Mouse (Mus musculus) forebrain, postnatal 0 days (tissue): Measurements from ENCODE around the gene Cubn. TPM values are rescaled to one million over a fixed set of nuclear protein-coding genes. Genes with fewer than 3 reads are reported as not detected.
A peak's percentile ranks its signal among the peaks of the same experiment; 100 is the strongest.

Experiments
- ATAC-seq: fragments of 200-750 bp; cut with Nextera tagmentation; 2 replicates; pipeline ENCODE4 v1.8.0; 2017; ENCODE audit warnings: mild to moderate bottlenecking, moderate library complexity
- DNase-seq: peaks from one replicate; pipeline ENCODE4 v3.0.0-alpha.2; 2015
- H3K27ac ChIP-seq: fragments of 300-500 bp; sonication (generic); 2 replicates; pipeline ENCODE4 v1.5.1; 2014; ENCODE audit warnings: low read depth, mild to moderate bottlenecking, antibody characterized with exemption, low read length, moderate library complexity, mixed read lengths
- H3K27me3 ChIP-seq: fragments of 300-500 bp; sonication (generic); 2 replicates; pipeline ENCODE4 v1.6.1; 2014; ENCODE audit warnings: mild to moderate bottlenecking, low read length, mixed read lengths; ENCODE audit not compliant: insufficient read depth
- H3K36me3 ChIP-seq: fragments of 300-500 bp; sonication (generic); 2 replicates; pipeline ENCODE4 v1.6.1; 2014; ENCODE audit warnings: mild to moderate bottlenecking, moderate library complexity; ENCODE audit not compliant: insufficient read depth
- H3K4me1 ChIP-seq: fragments of 300-500 bp; sonication (generic); 2 replicates; pipeline ENCODE4 v1.6.1; 2014; ENCODE audit warnings: antibody characterized with exemption; ENCODE audit not compliant: insufficient read depth
- H3K4me2 ChIP-seq: fragments of 300-500 bp; sonication (generic); 2 replicates; pipeline ENCODE4 v1.6.1; 2014; ENCODE audit warnings: low read depth, mild to moderate bottlenecking, moderate library complexity
- H3K4me3 ChIP-seq: fragments of 300-500 bp; sonication (generic); 2 replicates; pipeline ENCODE4 v1.5.1; 2014; ENCODE audit warnings: low read depth, low read length, mixed read lengths
- H3K9ac ChIP-seq: fragments of 300-500 bp; sonication (generic); 2 replicates; pipeline ENCODE4 v1.6.1; 2014; ENCODE audit warnings: mild to moderate bottlenecking
- H3K9me3 ChIP-seq: fragments of 300-500 bp; sonication (generic); 2 replicates; pipeline ENCODE4 v1.6.1; 2016; ENCODE audit warnings: low read length
- CTCF ChIP-seq: sonication (generic); IDR thresholded peaks from 2 replicates; pipeline ENCODE4 v1.5.1; 2016; ENCODE audit warnings: antibody characterized with exemption, control low read depth, low read depth
- WGBS: fragments of 180-500 bp; shearing (Covaris S2); extraction: QIAGEN DNeasy Blood & Tissue Kit; methylation state at CpG from one replicate; pipeline ENCODE4 v1.1.7; 2014; 5-methylcytosine and 5-hydroxymethylcytosine counted together
- polyA plus RNA-seq: library from polyadenylated mRNA; unstranded; fragments of >200 nt; fragmentation: Nextera tagmentation; extraction: Ambion mirVana; gene quantifications from 2 replicates; pipeline ENCODE4 v1.2.1, GENCODE M21; 2015
- total RNA-seq: library from RNA; depleted of rRNA; stranded (reverse); fragments of >200 nt; gene quantifications from 2 replicates; pipeline ENCODE4 v1.2.3, GENCODE M21; 2014

The Cubn gene
- total and polyA plus RNA-seq, 2 experiments from 2014 or later = 0.25 to 1.1 TPM

- Histone ChIP-seq H3K4me3 (no peak overlapping the region), H3K9me3 (no peaks in the 10 kb centered on the region), H3K27me3 (no peaks in the 10 kb centered on the region), H3K4me2 (no peak overlapping the region), H3K27ac (peak overlapping the region; percentile 29; the same call in 1 of the 2 replicates), H3K36me3 (no peaks in the 10 kb centered on the region), H3K4me1 (peaks cover 3% of the 10 kb centered on the region; the same call in 1 of the 2 replicates), H3K9ac (no peak overlapping the region)
- DNase-seq = peak; percentile 11
- ATAC-seq = peak; percentile 36; the same call in 1 of the 2 replicates
- 9% methylated on average over 4 of the region's 4 CpGs for WGBS
- TF ChIP-seq CTCF = no peak
Observed at GRCm38 (mm10) chr2:13398551-13398950, 93.1 kb downstream of the Cubn start.

- ATAC-seq (no peak), DNase-seq (peak; percentile 25)
- no peak overlapping the region for H3K27ac ChIP-seq
- no peaks in the 10 kb centered on the region for H3K9me3 ChIP-seq
- no peaks in the 10 kb centered on the region for H3K36me3 ChIP-seq
- WGBS = 14% methylated on average over 3 of the region's 3 CpGs
- no peak overlapping the region for H3K9ac ChIP-seq
- no peak overlapping the region for H3K4me3 ChIP-seq
- no peaks in the 10 kb centered on the region for H3K27me3 ChIP-seq
- peaks cover 3% of the 10 kb centered on the region; the same call in 1 of the 2 replicates for H3K4me1 ChIP-seq
- TF ChIP-seq CTCF = no peak
- no peak overlapping the region for H3K4me2 ChIP-seq
Observed at GRCm38 (mm10) chr2:13396124-13396540, 95.5 kb downstream of the Cubn start.

GRCm38 (mm10) chr2:13391018-13391417 is 100.6 kb downstream of the Cubn start:
- Histone ChIP-seq H3K4me3 (no peak overlapping the region), H3K4me2 (no peak overlapping the region), H3K27ac (no peak overlapping the region), H3K9ac (no peak overlapping the region), H3K9me3 (no peaks in the 10 kb centered on the region), H3K27me3 (no peaks in the 10 kb centered on the region), H3K4me1 (no peaks in the 10 kb centered on the region; the same call in 1 of the 2 replicates), H3K36me3 (no peaks in the 10 kb centered on the region)
- no peak for ATAC-seq
- WGBS = 59% methylated on average over 3 of the region's 3 CpGs
- TF ChIP-seq CTCF = no peak
- DNase-seq = no peak

- TF ChIP-seq CTCF = no peak
- Histone ChIP-seq H3K9me3 (no peaks in the 10 kb centered on the region), H3K9ac (no peak overlapping the region), H3K4me2 (no peak overlapping the region), H3K27ac (0 out of 2 replicates have a peak overlapping the region, but pooled peaks have one; percentile 1), H3K36me3 (no peaks in the 10 kb centered on the region), H3K4me3 (no peak overlapping the region), H3K4me1 (0 out of 2 replicates have a peak, but pooled peaks cover 3% of the 10 kb centered on the region), H3K27me3 (no peaks in the 10 kb centered on the region)
- no peak for DNase-seq
- ATAC-seq = no peak
- WGBS = 53% methylated on average over 5 of the region's 5 CpGs
Observed at GRCm38 (mm10) chr2:13386631-13387030, 105.0 kb downstream of the Cubn start.

GRCm38 (mm10) chr2:13385542-13386345 is 105.9 kb downstream of the Cubn start:
- Histone ChIP-seq H3K4me1 (0 out of 2 replicates have a peak, but pooled peaks cover 3% of the 10 kb centered on the region), H3K4me2 (no peak overlapping the region), H3K36me3 (no peaks in the 10 kb centered on the region), H3K9ac (no peak overlapping the region), H3K9me3 (no peaks in the 10 kb centered on the region), H3K4me3 (no peak overlapping the region), H3K27ac (peak overlapping the region; percentile 47), H3K27me3 (no peaks in the 10 kb centered on the region)
- peak; percentile 69 for ATAC-seq
- 20% methylated on average over 3 of the region's 3 CpGs for WGBS
- DNase-seq = peak; percentile 47
- TF ChIP-seq CTCF = no peak

- H3K4me3 ChIP-seq = no peak overlapping the region
- H3K4me2 ChIP-seq = no peak overlapping the region
- 19% methylated on average over 4 of the region's 4 CpGs for WGBS
- no peak overlapping the region for H3K9ac ChIP-seq
- 0 out of 2 replicates have a peak, but pooled peaks cover 3% of the 10 kb centered on the region for H3K4me1 ChIP-seq
- peak overlapping the region; percentile 47 for H3K27ac ChIP-seq
- no peaks in the 10 kb centered on the region for H3K9me3 ChIP-seq
- no peaks in the 10 kb centered on the region for H3K27me3 ChIP-seq
- peak; percentile 82 for ATAC-seq
- TF ChIP-seq CTCF = no peak
- DNase-seq = peak; percentile 30
- no peaks in the 10 kb centered on the region for H3K36me3 ChIP-seq
Observed at GRCm38 (mm10) chr2:13384775-13385541, 106.7 kb downstream of the Cubn start.
